Mouse (Mus musculus) retina, embryonic 14.5 days (tissue): ENCODE data around the gene Ptprg.
"Not testable (repeated sequence)": the region's sequence is repeated elsewhere in the genome, so short reads cannot be mapped to it uniquely, and the experiment has no call there.

Source experiments
- DNase-seq: peaks from one replicate; pipeline ENCODE4 v3.0.0-alpha.2; 2015; ENCODE audit warnings: low spot score

The Ptprg gene

GRCm38 (mm10) chr14:11963791-11964190 lies 410.5 kb downstream of the Ptprg start:
- DNase-seq, result no peak

GRCm38 (mm10) chr14:11964326-11964725 lies 411.0 kb downstream of the Ptprg start:
- DNase-seq, result not testable (repeated sequence)

- DNase-seq, result no peak
Measured at GRCm38 (mm10) chr14:11965878-11966277, 412.5 kb downstream of the Ptprg start.

- no peak for DNase-seq
Measured at GRCm38 (mm10) chr14:11981764-11982163, 428.4 kb downstream of the Ptprg start.

- DNase-seq, result no peak
Measured at GRCm38 (mm10) chr14:11983031-11983430, 429.7 kb downstream of the Ptprg start.

- DNase-seq, result no peak
Measured at GRCm38 (mm10) chr14:11984086-11984485, 430.8 kb downstream of the Ptprg start.

GRCm38 (mm10) chr14:11988975-11989374 lies 435.6 kb downstream of the Ptprg start:
- no peak for DNase-seq

GRCm38 (mm10) chr14:11991151-11991550 lies 437.8 kb downstream of the Ptprg start:
- no peak for DNase-seq

GRCm38 (mm10) chr14:11992111-11992510 lies 438.8 kb downstream of the Ptprg start:
- DNase-seq, result peak; percentile 85

- no peak for DNase-seq
Measured at GRCm38 (mm10) chr14:11992534-11992933, 439.2 kb downstream of the Ptprg start.

GRCm38 (mm10) chr14:11997555-11997954 lies 444.2 kb downstream of the Ptprg start:
- no peak for DNase-seq

GRCm38 (mm10) chr14:11998464-11998863 lies 445.1 kb downstream of the Ptprg start:
- DNase-seq, result no peak

GRCm38 (mm10) chr14:12004061-12004460 lies 450.7 kb downstream of the Ptprg start:
- DNase-seq, result no peak

GRCm38 (mm10) chr14:12011766-12012165 lies 458.4 kb downstream of the Ptprg start:
- no peak for DNase-seq

- no peak for DNase-seq
Measured at GRCm38 (mm10) chr14:12025812-12026728, 472.7 kb downstream of the Ptprg start.

GRCm38 (mm10) chr14:12027247-12027646 lies 473.9 kb downstream of the Ptprg start:
- no peak for DNase-seq

GRCm38 (mm10) chr14:12029926-12030325 lies 476.6 kb downstream of the Ptprg start:
- no peak for DNase-seq

GRCm38 (mm10) chr14:12036530-12037283 lies 483.4 kb downstream of the Ptprg start:
- no peak for DNase-seq

GRCm38 (mm10) chr14:12039743-12040142 lies 486.4 kb downstream of the Ptprg start:
- DNase-seq, result no peak

GRCm38 (mm10) chr14:12041566-12041965 lies 488.2 kb downstream of the Ptprg start:
- no peak for DNase-seq

GRCm38 (mm10) chr14:12046226-12046882 lies 493.0 kb downstream of the Ptprg start:
- DNase-seq, result no peak

- no peak for DNase-seq
Measured at GRCm38 (mm10) chr14:12047637-12048036, 494.3 kb downstream of the Ptprg start.
